Mouse (Mus musculus) intestine, postnatal 0 days (tissue): ENCODE measurements around the gene Pde4d. TPM values are rescaled to one million over a fixed set of nuclear protein-coding genes. Genes with fewer than 3 reads are reported as not detected.

Experiments
- ATAC-seq: fragments of 200-750 bp; cut with Nextera tagmentation; 2 replicates; pipeline ENCODE4 v1.8.0; 2017; ENCODE audit warnings: mild to moderate bottlenecking, moderate TSS enrichment, moderate library complexity
- H3K27ac ChIP-seq: fragments of 300-500 bp; sonication (generic); 2 replicates; pipeline ENCODE4 v1.5.1; 2014; ENCODE audit warnings: mild to moderate bottlenecking, low read depth, low read length, moderate library complexity
- H3K27me3 ChIP-seq: fragments of 300-500 bp; sonication (generic); replicated peaks from 2 replicates; pipeline ENCODE4 v1.6.1; 2014; ENCODE audit warnings: low read length, mixed read lengths; ENCODE audit not compliant: control insufficient read depth, insufficient read depth
- H3K36me3 ChIP-seq: fragments of 300-500 bp; sonication (generic); 2 replicates; pipeline ENCODE4 v1.6.1; 2014; ENCODE audit warnings: mild to moderate bottlenecking, moderate library complexity; ENCODE audit not compliant: control insufficient read depth, insufficient read depth
- H3K4me1 ChIP-seq: fragments of 300-500 bp; sonication (generic); replicated peaks from 2 replicates; pipeline ENCODE4 v1.6.1; 2014; ENCODE audit warnings: antibody characterized with exemption, low read length, mixed read lengths; ENCODE audit not compliant: control insufficient read depth, insufficient read depth
- H3K4me2 ChIP-seq: fragments of 300-500 bp; sonication (generic); replicated peaks from 2 replicates; pipeline ENCODE4 v1.6.1; 2014; ENCODE audit warnings: low read depth, mild to moderate bottlenecking, moderate library complexity
- H3K4me3 ChIP-seq: fragments of 300-500 bp; sonication (generic); 2 replicates; pipeline ENCODE4 v1.5.1; 2014; ENCODE audit warnings: low read depth, low read length
- H3K9ac ChIP-seq: fragments of 300-500 bp; sonication (generic); 2 replicates; pipeline ENCODE4 v1.6.1; 2014; ENCODE audit warnings: mild to moderate bottlenecking, low read depth, low read length
- H3K9me3 ChIP-seq: fragments of 300-500 bp; sonication (generic); 2 replicates; pipeline ENCODE4 v1.6.1; 2016; ENCODE audit warnings: mixed run types; ENCODE audit not compliant: control insufficient read depth
- CTCF ChIP-seq: sonication (generic); IDR thresholded peaks from 2 replicates; pipeline ENCODE4 v1.5.1; 2016; ENCODE audit warnings: low read depth, mild to moderate bottlenecking, control low read depth, antibody characterized with exemption, moderate library complexity
- WGBS: fragments of 180-500 bp; shearing (Covaris S2); extraction: QIAGEN DNeasy Blood & Tissue Kit; methylation state at CpG from one replicate; pipeline ENCODE4 v1.1.7; 2014; 5-methylcytosine and 5-hydroxymethylcytosine counted together
- polyA plus RNA-seq: library from polyadenylated mRNA; unstranded; fragments of >200 nt; fragmentation: Nextera tagmentation; extraction: Ambion mirVana; gene quantifications from 2 replicates; pipeline ENCODE4 v1.2.1, GENCODE M21; 2015

The Pde4d gene
- polyA plus RNA-seq, 1 experiment from 2014 or later, result 17.8 TPM

DNA sequence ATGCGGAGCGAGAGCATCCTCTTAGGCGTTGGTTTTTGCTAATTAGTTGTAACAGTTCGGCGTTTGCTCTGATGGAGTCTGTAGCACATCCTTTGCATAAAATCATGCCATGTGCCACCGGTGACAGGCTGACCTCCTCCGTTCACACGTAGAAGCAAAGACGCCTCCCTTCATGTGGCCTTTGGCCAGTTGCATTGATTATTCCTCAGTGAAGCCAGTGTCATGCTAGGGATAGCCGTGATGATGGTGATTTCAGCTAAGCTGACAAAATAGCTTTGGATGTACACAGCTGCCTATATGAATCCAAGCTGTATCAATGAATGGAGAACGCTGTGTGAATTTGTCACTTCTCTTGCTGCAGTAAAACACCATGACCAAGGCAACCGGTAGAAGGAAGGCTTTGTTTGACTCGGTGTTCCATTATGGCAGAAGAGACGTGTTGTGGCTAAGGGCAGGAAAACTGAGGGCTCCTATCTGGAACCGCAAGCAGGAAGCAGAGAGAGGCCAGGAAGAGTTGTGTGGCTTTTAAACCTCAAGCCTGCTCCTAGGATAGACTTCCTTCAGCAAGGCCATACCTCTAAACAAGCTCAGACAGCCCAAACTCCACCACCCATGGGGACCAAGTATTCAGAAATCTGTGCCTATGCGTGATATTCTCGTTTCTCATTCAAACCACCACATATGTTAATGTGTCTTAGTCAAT, 1471.7 kb downstream of the Pde4d start:
- Histone ChIP-seq H3K27ac (no peak overlapping the region), H3K4me1 (no peaks in the 10 kb centered on the region), H3K27me3 (no peaks in the 10 kb centered on the region), H3K9ac (no peak overlapping the region), H3K9me3 (no peaks in the 10 kb centered on the region), H3K4me3 (no peak overlapping the region), H3K4me2 (no peak overlapping the region), H3K36me3 (no peaks in the 10 kb centered on the region)
- 85% methylated on average over 17 of the region's 17 CpGs for WGBS
- TF ChIP-seq CTCF, result no peak
- ATAC-seq, result no peak

DNA sequence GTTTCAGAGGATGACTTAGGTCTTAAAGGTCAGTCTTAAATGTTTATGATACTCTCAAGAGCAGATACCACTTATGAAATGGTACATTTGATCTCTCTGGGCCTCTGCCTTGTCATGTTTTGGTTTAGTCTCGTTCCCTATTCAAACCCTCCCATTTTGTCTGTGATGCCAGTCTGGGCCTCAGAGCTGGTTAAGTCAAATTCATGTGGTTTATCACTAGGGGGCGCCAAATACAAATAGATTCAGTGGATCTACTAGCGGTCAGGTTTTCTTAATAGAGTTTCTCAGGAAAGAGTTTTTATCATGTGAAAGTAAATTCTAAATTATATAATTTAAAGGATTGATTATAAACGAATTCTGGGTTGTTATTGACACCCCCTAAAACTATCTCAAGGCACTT, 1472.5 kb downstream of the Pde4d start:
- Histone ChIP-seq H3K27me3 (no peaks in the 10 kb centered on the region), H3K9me3 (no peaks in the 10 kb centered on the region), H3K27ac (no peak overlapping the region), H3K9ac (no peak overlapping the region), H3K4me1 (no peaks in the 10 kb centered on the region), H3K4me3 (no peak overlapping the region), H3K4me2 (no peak overlapping the region), H3K36me3 (no peaks in the 10 kb centered on the region)
- peak; percentile 79 for TF ChIP-seq CTCF
- peak; percentile 43; the same call in 1 of the 2 replicates for ATAC-seq
- WGBS, result 4% methylated on average over 4 of the region's 4 CpGs

DNA sequence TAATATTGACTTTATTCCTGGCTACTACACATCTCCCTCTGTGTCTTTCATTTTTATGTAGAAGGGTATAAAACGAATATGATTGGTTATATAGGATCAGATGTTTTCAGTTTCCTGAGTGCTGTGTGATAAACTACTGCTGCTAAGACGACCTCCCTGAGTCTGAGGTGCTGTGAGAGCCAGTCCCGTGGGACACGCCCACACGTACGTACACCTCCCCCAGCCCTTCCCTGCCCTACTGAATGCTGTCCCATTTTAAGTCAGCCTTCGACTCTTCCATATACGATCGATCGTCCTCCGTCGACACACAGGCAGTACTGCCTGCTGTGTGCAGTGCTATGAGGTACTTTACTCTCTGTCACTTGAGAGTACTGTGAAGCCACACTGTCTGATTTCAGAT, 1473.0 kb downstream of the Pde4d start:
- 70% methylated on average over 12 of the region's 12 CpGs for WGBS

DNA sequence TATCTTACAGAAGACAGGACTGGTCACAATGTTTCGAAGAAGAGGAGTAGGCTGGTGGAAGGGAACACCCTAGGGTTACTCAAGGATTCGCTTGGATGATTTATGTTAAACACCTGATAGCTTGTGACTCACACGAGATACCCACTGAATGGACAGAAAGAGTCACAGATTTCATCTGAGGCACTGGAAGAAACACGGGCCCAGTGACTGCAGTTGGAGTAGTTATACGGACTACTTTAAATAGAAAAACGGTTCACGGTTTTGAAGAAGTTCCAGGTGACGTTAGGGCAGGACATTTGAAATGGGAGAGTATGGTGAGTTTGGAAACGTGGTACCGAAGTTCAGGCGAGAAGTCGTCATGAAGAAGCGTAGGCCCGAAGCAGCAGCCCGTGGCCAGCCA, 1475.0 kb downstream of the Pde4d start:
- Histone ChIP-seq H3K4me2 (no peak overlapping the region), H3K27ac (no peak overlapping the region), H3K4me1 (no peaks in the 10 kb centered on the region), H3K4me3 (no peak overlapping the region), H3K36me3 (no peaks in the 10 kb centered on the region), H3K27me3 (no peaks in the 10 kb centered on the region), H3K9ac (no peak overlapping the region), H3K9me3 (no peaks in the 10 kb centered on the region)
- ATAC-seq, result no peak
- no peak for TF ChIP-seq CTCF
- 92% methylated on average over 15 of the region's 15 CpGs for WGBS

More for the DNA sequence above, 1473.0 kb downstream of the Pde4d start:
- TF ChIP-seq CTCF, result no peak
- no peak overlapping the region for H3K4me2 ChIP-seq
- no peaks in the 10 kb centered on the region for H3K4me1 ChIP-seq
- no peak overlapping the region for H3K4me3 ChIP-seq
- no peak for ATAC-seq
- no peaks in the 10 kb centered on the region for H3K9me3 ChIP-seq
- no peak overlapping the region for H3K27ac ChIP-seq
- H3K9ac ChIP-seq, result no peak overlapping the region
- H3K27me3 ChIP-seq, result no peaks in the 10 kb centered on the region
- no peaks in the 10 kb centered on the region for H3K36me3 ChIP-seq

DNA sequence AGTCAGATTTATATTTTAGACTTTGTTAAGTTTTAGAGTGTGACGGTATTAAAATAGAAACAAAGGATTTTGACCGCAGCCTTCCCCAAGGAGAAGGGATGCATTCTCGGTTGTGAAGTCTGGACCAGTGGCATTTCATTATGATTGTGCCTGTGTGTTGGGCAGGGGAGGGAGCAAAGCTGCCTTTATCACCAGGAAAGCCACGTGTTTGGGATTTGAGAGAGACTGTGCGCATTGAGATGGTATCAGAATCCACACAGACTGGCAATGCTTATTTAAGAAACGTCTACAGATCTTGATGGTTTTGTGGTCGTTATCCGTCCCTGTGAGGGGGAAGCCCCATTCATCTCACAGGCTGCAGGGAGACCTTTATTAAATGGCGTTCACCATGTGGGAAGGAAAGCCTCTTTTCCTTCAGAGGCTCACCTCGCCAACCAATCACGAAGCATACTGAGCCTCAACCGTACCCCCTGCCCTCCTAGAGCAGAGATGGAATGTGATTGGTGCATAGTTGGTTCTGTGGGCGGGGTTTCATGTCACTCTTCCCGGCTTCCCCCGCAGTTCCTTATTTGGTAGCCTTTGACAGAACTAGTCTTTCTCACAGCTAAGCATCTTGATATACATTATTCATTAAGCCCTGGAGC, 1476.7 kb downstream of the Pde4d start:
- no peak for TF ChIP-seq CTCF
- Histone ChIP-seq H3K36me3 (no peaks in the 10 kb centered on the region), H3K4me3 (0 out of 2 replicates have a peak overlapping the region, but pooled peaks have one; percentile 7), H3K27ac (no peak overlapping the region), H3K9ac (no peak overlapping the region), H3K4me2 (peak overlapping the region; percentile 27), H3K27me3 (no peaks in the 10 kb centered on the region), H3K9me3 (no peaks in the 10 kb centered on the region), H3K4me1 (no peaks in the 10 kb centered on the region)
- ATAC-seq, result 0 out of 2 replicates have a peak, but pooled peaks have one; percentile 19
- WGBS, result 37% methylated on average over 15 of the region's 15 CpGs

DNA sequence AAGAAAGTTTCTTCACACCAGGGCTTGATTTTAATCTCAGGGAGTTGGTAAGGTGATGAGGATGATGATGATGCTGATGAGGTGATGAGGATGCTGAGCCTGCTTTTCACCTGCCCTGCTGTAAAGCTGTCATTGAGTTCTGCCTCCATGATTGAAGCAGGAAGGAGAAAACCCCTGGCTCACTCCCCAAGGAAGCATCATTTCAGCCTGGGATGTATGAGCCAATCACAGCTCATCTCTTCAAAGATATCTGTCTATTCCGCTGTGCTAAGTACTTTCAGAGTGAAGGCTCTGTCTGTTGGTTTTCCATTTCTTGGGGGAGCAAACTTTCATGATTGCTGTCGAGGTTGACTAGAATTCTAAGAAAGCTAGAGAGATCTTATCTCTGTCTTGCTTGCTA, 1478.0 kb downstream of the Pde4d start:
- Histone ChIP-seq H3K4me2 (no peak overlapping the region), H3K36me3 (no peaks in the 10 kb centered on the region), H3K9ac (no peak overlapping the region), H3K4me3 (no peak overlapping the region), H3K4me1 (no peaks in the 10 kb centered on the region), H3K9me3 (no peaks in the 10 kb centered on the region), H3K27me3 (no peaks in the 10 kb centered on the region), H3K27ac (no peak overlapping the region)
- no peak for ATAC-seq
- TF ChIP-seq CTCF, result no peak
- whole genome bisulfite sequencing, result 78% methylated on average over 2 of the region's 2 CpGs
